Mouse (Mus musculus) heart, adult 8-10 months (tissue): ENCODE measurements at regions not wholly inside any gene's neighbourhood (a gene's known extent, or its start where the extent isn't known, plus 50 kb on each side); places are given as distances from the start of the nearest gene placed in this dataset.

Source experiments
- DNase-seq: peaks from one replicate; pipeline ENCODE4 v3.0.0; 2022; ENCODE audit warnings: low spot score

- DNase-seq, result no peak
These were observed 67.9 kb downstream of the Klf5 start for GRCm38 (mm10) chr14:99366281-99366987.

- DNase-seq, result no peak
These were observed 68.6 kb downstream of the Klf5 start for GRCm38 (mm10) chr14:99366996-99367555.

- DNase-seq, result no peak
These were observed 70.9 kb downstream of the Klf5 start for GRCm38 (mm10) chr14:99369366-99369765.

- no peak for DNase-seq
These were observed 75.2 kb downstream of the Klf5 start for GRCm38 (mm10) chr14:99373682-99374081.

GRCm38 (mm10) chr14:99375040-99375610 is 76.6 kb downstream of the Klf5 start:
- DNase-seq, result no peak

GRCm38 (mm10) chr14:99376652-99377502 is 78.4 kb downstream of the Klf5 start:
- DNase-seq, result no peak

- no peak for DNase-seq
These were observed 82.9 kb downstream of the Klf5 start for GRCm38 (mm10) chr14:99381262-99382017.

GRCm38 (mm10) chr14:99382051-99382450 is 83.6 kb downstream of the Klf5 start:
- no peak for DNase-seq

- DNase-seq, result no peak
These were observed 84.7 kb downstream of the Klf5 start for GRCm38 (mm10) chr14:99383170-99383569.

- no peak for DNase-seq
These were observed 89.1 kb downstream of the Klf5 start for GRCm38 (mm10) chr14:99387581-99387980.

- no peak for DNase-seq
These were observed 90.8 kb downstream of the Klf5 start for GRCm38 (mm10) chr14:99389306-99389705.

GRCm38 (mm10) chr14:99391700-99392099 is 93.2 kb downstream of the Klf5 start:
- DNase-seq, result no peak

- no peak for DNase-seq
These were observed 94.3 kb downstream of the Klf5 start for GRCm38 (mm10) chr14:99392813-99393212.

- DNase-seq, result no peak
These were observed 95.1 kb downstream of the Klf5 start for GRCm38 (mm10) chr14:99393611-99394010.

- DNase-seq, result no peak
These were observed 104.8 kb downstream of the Klf5 start for GRCm38 (mm10) chr14:99403155-99403726.

- DNase-seq, result no peak
These were observed 106.7 kb downstream of the Klf5 start for GRCm38 (mm10) chr14:99405228-99405627.

GRCm38 (mm10) chr14:99411835-99412234 is 113.3 kb downstream of the Klf5 start:
- DNase-seq, result no peak

GRCm38 (mm10) chr14:99416169-99416568 is 117.7 kb downstream of the Klf5 start:
- no peak for DNase-seq

GRCm38 (mm10) chr14:99418970-99419369 is 120.5 kb downstream of the Klf5 start:
- no peak for DNase-seq

- DNase-seq, result no peak
These were observed 124.8 kb downstream of the Klf5 start for GRCm38 (mm10) chr14:99423334-99423733.

- no peak for DNase-seq
These were observed 128.6 kb downstream of the Klf5 start for GRCm38 (mm10) chr14:99427049-99427448.
